Mouse (Mus musculus) urinary bladder, postnatal 14 days (tissue): ENCODE results near the gene Otof.

Source experiments
- DNase-seq: peaks from one replicate; pipeline ENCODE4 v3.0.0; 2021; ENCODE audit warnings: low spot score

The Otof gene

DNA sequence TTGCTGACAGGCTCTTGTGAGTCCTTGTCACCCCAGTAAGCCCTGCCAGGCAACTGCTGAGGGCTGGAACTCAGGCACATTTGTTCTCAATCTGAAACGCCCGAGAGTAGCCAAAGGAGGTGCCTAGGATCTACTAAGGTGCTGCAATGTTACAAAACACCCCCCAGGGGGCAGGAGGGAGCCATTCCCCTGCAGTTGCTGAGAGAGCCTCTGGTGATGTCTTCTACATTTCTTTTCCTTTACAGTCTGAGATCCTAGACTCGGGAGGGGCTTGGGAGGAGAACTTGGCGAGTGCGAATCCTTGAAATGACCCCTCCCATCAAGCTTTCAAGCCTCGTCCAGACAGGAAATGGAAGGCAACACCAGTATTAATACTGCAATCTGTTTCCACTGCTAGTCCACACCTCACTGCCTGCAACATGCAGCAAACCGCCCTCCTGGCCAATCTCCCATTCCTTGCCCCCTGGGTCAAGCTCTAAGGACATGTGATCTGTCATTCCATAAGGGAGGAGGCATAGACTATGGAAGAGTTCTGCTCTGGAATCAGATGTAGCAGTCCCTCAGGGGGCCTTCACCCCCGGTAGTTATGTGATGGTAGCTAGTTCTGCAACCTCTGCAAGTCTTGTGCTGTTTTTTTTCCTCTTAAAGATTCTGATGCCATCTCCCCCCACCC is 38.0 kb downstream of the Otof start:
- DNase-seq = peak; percentile 47

- no peak for DNase-seq
Measured at GRCm38 (mm10) chr5:30423121-30423520, 38.6 kb downstream of the Otof start.

GRCm38 (mm10) chr5:30416665-30417064 is 45.1 kb downstream of the Otof start:
- DNase-seq = no peak

DNA sequence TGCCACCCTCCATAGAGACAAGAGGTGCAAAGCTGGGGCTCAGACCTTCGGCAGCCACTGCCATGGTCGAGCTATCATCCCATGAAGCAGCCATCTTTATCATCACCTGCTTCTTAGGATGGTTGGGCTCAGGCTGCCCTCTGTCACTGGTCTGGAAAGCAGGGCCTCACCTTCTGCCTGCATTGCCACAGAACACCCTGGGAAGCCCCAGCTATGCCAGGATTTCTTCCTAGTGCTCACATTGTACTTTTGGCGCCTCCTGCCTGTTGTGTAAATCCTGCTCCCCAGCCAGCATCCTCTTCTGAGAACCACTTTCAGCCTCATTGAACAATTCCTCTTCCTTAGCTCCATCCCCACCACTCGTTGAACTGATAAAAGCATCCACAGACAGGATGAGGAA is 45.9 kb downstream of the Otof start:
- DNase-seq = no peak

- DNase-seq = no peak
Measured at GRCm38 (mm10) chr5:30415381-30415780, 46.4 kb downstream of the Otof start.

DNA sequence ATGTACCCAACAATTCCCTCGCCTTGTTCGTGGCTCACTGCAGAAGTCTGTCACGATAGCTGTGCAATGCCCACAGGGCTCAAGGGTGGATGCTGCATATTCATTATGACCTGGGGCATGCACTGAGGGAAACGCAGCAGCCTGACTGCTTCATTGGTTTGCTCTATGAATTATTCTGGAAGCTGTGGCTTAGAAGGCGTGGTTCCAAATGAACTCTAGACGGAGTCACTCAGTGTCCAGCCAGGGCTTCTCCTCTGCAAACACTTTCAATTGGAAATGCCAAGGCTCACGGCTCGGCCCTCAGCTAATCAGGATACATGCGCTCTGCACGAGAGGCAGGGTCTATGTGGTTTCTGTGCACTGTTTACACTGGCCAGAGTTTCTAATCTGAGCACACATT is 50.2 kb downstream of the Otof start:
- DNase-seq = no peak

GRCm38 (mm10) chr5:30406876-30407275 is 54.9 kb downstream of the Otof start:
- DNase-seq = no peak

DNA sequence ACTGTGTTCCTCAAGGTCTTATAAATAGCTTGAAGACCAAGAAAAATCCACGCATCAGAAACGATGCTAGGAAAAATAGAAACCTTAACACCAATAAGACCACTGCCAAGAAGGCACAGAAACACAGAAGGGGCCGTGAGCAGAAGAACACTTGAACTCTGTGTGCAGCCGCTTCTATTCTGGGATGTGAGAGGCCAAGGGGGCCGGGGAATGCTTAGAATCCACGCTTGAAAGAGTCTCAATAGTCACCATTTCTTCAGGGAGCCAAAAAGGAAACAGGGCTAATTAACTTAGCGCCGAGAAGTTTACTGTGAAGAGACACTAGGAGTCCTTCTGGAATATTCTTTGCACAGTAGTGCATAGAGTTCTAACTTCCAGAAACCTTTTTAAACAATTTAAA is 60.6 kb downstream of the Otof start:
- no peak for DNase-seq

GRCm38 (mm10) chr5:30400521-30400920 is 61.2 kb downstream of the Otof start:
- no peak for DNase-seq

- DNase-seq = peak; percentile 70
Measured at GRCm38 (mm10) chr5:30391473-30391872, 70.3 kb downstream of the Otof start.

GRCm38 (mm10) chr5:30389836-30390235 is 71.9 kb downstream of the Otof start:
- no peak for DNase-seq

DNA sequence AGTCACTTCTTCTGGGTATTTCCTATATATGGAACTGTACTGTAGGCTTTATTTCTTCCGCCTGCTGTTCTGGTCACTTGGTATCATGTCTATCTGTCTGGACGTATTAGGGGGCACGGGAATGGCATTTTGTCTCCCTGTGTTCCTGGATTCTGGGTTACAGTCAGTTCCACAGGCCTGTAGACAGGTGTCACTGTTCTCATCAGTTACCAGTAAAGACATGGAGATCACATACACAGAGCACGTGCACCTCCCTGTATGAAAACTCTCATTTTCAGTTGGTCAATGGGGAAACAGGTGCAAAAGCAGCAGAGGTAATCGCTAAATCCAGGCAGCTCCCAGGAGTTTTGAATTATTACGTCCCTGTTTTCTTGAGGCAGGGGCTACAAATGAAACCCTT is 74.0 kb downstream of the Otof start:
- no peak for DNase-seq

GRCm38 (mm10) chr5:30382876-30383275 is 78.9 kb downstream of the Otof start:
- DNase-seq = no peak

- peak; percentile 60 for DNase-seq
Measured at GRCm38 (mm10) chr5:30369426-30369825, 92.3 kb downstream of the Otof start.

DNA sequence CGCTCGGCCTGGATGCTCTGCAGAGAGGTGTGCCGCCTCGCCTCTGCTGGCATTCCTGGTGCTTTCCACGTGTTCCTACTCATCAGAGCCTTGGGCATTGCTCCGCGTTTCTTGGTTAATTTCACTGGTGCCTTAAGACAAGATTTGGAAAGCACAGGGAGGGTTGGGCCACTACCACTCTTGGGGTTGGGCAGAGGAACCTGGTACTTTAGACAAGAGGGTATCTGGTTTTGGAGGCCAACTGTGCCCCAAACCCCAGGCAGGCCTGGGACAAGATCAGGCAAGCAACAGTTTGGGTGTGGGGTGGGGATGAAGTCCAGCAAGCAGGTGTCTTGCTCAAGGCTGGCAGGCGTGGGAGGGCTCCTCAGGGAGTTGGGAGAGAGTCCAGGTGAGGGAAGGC is 94.3 kb downstream of the Otof start:
- no peak for DNase-seq

GRCm38 (mm10) chr5:30358436-30359099 is 103.2 kb downstream of the Otof start:
- DNase-seq = no peak

DNA sequence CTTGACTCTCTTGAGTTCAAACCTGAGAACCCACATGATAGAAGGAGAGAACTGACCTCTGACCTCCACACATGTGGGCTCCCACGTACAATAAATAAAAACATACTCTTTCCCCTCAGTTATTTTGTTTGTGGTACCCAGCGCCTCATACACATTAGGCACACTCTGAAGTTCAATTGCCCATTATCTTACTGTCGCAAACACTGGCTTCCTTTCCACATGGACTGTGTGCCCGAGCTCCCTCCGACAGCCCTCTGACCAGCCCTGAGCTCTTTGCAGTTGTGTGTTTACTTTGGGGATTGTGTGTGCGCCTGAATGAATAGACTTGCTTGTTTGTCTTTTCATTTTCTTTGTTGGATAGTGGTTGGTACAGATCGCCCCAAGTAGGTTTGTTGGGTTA is 105.1 kb downstream of the Otof start:
- no peak for DNase-seq

DNA sequence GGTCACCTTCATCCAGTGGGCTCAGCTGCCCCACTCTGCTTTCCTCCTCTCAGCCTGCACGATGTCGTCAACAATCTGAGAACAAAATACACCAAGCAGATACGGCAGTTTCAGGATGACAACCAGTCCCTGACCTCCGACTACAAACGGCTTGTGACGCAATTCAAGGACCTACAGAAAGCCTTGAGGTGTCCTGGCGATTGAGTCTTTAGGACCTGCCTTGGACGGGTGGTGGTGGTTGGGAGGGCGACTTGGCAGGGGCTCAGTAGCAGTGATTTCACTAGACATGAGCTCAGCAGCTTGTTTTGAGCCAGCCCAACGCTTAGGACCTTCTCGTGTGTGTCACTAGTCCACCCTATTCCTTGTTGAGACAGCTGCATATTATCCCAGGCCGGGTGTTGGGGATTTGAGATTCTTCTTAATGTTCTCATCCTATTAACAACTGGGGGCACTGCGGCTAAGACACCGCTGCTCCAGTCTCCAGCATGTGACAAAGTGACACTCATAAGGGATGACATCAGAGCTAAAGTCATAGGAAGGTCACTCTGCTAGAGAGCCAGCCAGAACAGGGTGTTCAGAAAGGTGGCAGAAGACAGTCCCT is 106.1 kb downstream of the Otof start:
- no peak for DNase-seq

DNA sequence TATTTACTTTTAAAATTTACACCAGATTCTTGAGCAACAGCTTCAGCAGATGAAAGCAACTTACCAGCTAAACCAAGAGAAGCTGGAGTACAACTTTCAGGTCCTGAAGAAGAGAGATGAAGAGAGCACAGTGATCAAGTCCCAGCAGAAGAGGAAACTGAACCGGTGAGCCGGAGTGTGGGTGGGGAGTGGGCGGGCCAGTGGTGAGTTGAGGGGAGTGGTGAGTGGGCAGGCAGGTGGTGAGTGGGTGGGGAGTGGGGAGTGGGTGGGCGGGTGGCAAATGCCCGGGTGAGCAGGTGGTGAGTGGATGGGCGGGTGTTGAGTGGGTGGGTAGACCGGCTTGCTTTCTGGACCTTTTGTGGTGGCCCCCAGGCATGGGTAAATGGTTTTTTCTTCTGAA is 106.6 kb downstream of the Otof start:
- no peak for DNase-seq

DNA sequence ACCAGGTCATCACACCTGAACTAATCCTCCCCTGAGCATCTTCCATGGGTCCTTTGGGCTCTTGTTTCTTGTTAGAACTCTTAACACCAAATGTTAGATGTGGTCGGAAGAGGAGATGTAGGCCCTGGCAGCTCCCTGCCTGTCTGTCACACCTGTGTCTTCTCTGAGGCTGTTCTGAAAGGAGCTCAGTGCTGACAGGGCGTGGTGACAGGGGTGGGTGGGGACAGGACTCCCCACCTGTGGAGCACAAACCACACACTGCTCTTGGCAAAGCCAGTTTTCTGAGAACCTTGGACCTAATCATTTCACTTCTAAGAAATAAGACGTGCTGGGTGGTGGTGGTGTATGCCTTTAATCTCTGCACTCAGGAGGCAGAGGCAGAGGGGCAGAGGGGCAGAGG is 108.1 kb downstream of the Otof start:
- no peak for DNase-seq

- no peak for DNase-seq
Measured at GRCm38 (mm10) chr5:30343886-30344285, 117.8 kb downstream of the Otof start.

DNA sequence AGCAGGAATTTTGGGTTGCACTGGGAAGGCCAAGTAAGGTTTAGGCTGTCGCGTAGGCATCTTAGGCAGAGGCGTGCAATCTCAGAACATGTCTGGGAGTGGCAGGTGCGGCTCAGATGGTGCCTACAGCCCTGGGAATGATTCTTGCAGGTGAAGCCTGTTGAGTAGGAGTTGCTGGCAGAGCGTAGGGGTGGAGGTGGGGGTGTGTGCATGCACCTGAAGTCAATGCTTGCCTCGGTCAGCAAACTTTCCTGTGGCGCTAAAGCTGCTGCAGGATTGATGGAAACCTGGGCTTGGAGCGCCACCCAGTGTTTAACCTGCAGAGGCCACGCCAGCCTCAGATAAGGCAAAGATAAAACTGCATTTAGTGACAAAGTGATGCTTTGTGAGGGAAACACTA is 118.6 kb downstream of the Otof start:
- peak; percentile 71 for DNase-seq

DNA sequence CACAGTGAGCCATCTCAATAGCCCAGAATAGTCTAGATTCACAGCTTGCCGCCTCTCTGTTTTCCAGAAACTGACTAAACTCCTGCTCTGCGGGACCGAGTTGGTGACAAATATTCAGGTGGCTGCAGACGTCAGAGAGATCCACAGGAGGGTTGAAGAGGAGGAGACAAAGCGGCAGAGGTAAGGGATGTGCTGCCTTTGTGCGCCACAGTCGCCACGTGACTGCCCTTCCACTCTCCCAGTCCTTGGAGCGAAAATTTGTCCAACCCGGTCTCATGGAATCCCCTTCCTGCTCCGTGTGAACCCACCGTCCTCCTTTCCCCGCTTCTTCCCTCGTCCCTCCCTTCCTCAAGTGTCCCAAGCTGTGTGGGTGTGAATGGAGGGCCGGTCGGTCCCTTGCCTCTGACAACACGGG is 119.1 kb downstream of the Otof start:
- DNase-seq = no peak
